Mouse (Mus musculus) olfactory bulb, adult 2 months (tissue): ENCODE results near the gene Galnt13.

Experiments used
- CTCF ChIP-seq: fragments of 200-500 bp; IDR thresholded peaks from 2 replicates; pipeline ENCODE4 v1.5.1; 2012; ENCODE audit warnings: low read depth, mild to moderate bottlenecking, low read length, moderate library complexity; ENCODE audit not compliant: insufficient read depth
- POLR2A ChIP-seq: fragments of 200-500 bp; IDR thresholded peaks from 2 replicates; pipeline ENCODE4 v1.6.1; 2012; ENCODE audit warnings: mild to moderate bottlenecking, low read depth, low read length, moderate library complexity; ENCODE audit not compliant: insufficient read depth

GRCm38 (mm10) chr2:54431060-54431459 lies 5.1 kb upstream of the Galnt13 start:
- TF ChIP-seq POLR2A (no peak), CTCF (no peak)
